Mouse (Mus musculus): Measurements from ENCODE around the gene Fibcd1.

GRCm38 (mm10) chr2:31788227-31788626 is 57.6 kb downstream of the Fibcd1 start:
- TF ChIP-seq USF1 (IDR thresholded peaks at IDR 0.05; ENCODE audit: low read depth), result no peak
- TF ChIP-seq POLR2A (IDR thresholded peaks at IDR 0.05; ENCODE audit: insufficient read length, low read depth), result no peak
- no peak for TF ChIP-seq POLR2AphosphoS2 (IDR thresholded peaks at IDR 0.05; ENCODE audit: insufficient read length, low read depth)
- TF ChIP-seq MAX (IDR thresholded peaks at IDR 0.05; ENCODE audit: low read depth), result no peak
- no peak for TF ChIP-seq MYOD1 (IDR thresholded peaks at IDR 0.05; ENCODE audit: control insufficient read depth in 1 of 3, insufficient read length in 2 of 3, low read depth in 2 of 3)
- no peak for TF ChIP-seq SRF (IDR thresholded peaks at IDR 0.05; ENCODE audit: control insufficient read depth, insufficient read length, low read depth)
- no peak for TF ChIP-seq TCF3 (IDR thresholded peaks at IDR 0.05; ENCODE audit: insufficient read length, low read depth)
